Mouse (Mus musculus): ENCODE results near the gene Fam149a.
"Not testable (repeated sequence)": the region's sequence is repeated elsewhere in the genome, so short reads cannot be mapped to it uniquely, and the experiment has no call there.

Fam149a gene

GRCm38 (mm10) chr8:45332685-45333409, 49.2 kb downstream of the Fam149a start, which contains the start of gene Cyp4v3:
TSS of gene Cyp4v3 (minus strand) at chr8:45333216.
- peak; percentile 76 to 80 for DNase-seq (ENCODE audit: low spot score in 2 of 2)

GRCm38 (mm10) chr8:45330856-45331255, 51.2 kb downstream of the Fam149a start:
- DNase-seq (ENCODE audit: low spot score in 2 of 2), result no peak

- DNase-seq (ENCODE audit: low spot score in 2 of 2), result no peak
Measured at GRCm38 (mm10) chr8:45329206-45329980, 52.7 kb downstream of the Fam149a start.

- not testable (repeated sequence) for DNase-seq (ENCODE audit: low spot score in 2 of 2)
Measured at GRCm38 (mm10) chr8:45327076-45327475, 55.0 kb downstream of the Fam149a start.

GRCm38 (mm10) chr8:45324151-45324550, 57.9 kb downstream of the Fam149a start:
- no peak for DNase-seq (ENCODE audit: low spot score in 2 of 2)

DNA sequence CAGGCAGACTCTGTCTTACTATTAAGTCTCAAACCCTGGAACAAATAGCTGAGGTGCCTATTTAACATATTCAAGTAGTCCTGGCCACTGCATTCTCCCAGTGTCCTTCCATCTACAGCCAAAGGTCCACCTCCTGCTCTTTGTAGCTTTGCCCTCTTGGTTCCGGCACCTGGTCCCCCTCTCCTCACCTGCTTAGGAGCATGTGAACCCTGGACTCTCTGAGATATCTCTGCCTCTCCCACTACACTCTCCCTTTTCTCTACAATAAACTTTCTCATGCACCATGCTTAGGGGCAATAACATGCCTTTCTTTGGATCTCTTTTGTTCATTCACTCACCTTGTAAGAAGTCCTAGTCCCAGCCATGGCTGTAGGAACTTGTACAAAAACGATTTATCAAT, 60.7 kb downstream of the Fam149a start:
- no peak for DNase-seq (ENCODE audit: low spot score in 2 of 2)

DNA sequence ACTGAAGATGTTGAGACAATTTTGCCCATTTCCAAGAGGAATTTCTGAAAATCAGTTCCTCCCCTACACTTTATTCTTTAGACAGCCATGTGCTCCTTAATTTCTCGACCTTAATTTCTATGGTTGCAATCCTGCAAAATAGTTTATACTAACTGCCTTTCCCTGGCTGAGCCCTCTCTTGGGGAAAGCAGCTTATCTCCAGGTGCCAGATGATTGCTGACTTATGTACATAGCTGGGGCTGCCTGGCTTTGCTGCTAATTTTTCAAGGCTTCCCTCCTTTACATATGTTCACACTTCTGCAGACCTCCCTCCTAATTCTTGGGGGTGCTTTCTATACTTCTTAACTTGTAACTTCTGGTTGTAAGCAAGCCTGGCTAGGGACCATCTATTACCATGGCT, 61.2 kb downstream of the Fam149a start:
- DNase-seq (ENCODE audit: low spot score in 2 of 2), result no peak

- no peak for DNase-seq (ENCODE audit: low spot score in 2 of 2)
Measured at GRCm38 (mm10) chr8:45310967-45311366, 71.1 kb downstream of the Fam149a start.

DNA sequence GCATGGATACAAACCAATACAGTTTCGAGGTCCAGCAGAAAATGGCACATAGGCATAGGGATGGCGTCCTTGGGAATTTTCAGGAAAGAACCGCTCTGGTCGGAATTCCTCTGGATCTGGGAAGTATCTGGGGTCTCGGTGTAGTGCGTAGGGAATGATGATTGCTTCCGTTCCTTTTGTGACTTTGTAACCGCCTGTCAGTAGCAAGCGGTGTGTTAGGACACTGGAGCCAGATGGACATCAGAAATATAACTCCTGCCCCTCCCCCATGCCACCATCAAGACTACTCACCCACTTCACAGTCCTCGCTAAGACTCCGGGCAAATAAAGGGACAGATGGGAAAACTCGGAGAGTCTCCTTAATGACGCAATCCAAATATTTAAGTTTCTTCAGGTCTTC, 73.7 kb downstream of the Fam149a start, which contains the start of gene Gm45753:
Gm45753 (minus strand) TSS at position 101 of the 400 bp plus-strand sequence.
- DNase-seq (ENCODE audit: low spot score in 2 of 2), result no peak

GRCm38 (mm10) chr8:45305479-45305878, 76.6 kb downstream of the Fam149a start:
- no peak for DNase-seq (ENCODE audit: low spot score in 2 of 2)

DNA sequence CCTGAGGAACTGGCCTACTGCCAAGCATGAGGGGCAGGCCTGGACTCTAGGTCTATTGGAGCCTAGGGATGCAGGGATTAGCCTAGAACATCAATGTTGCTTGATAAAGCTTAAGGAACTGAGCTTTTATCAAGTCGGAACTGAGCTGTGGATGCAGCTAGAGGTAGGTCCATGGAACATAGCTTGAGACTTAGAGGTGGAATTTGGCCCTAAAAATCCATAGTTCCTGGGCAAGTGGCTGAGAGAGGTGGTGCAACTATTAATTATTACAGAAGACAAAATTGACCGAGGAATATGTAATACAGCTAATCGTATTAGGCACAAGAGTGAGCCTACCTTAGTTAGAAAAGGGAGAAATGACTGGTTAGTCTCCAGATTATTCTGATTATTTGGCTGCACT, 77.7 kb downstream of the Fam149a start:
- DNase-seq (ENCODE audit: low spot score in 2 of 2), result no peak

DNA sequence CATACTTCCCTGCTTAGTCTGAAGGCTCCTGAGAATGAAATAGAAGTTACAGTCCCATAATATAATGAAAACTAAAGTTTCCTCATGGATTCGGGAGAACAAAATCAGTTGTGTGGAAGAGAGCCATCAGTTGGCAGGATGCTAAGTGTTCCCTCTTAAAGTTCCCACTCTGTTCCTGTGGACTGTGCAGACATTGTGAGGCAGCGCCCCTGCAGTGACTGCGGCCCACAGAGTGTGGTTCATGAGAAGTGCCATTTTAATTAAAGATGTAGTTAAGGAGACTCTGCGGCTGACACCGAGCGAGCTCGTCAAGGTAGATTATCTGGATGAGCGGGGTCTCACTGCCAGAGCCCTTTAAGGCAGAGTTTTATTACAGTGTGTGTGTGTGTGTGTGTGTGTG, 79.7 kb downstream of the Fam149a start:
- DNase-seq (ENCODE audit: low spot score in 2 of 2), result no peak

GRCm38 (mm10) chr8:45295276-45295675, 86.8 kb downstream of the Fam149a start:
- no peak for DNase-seq (ENCODE audit: low spot score in 2 of 2)

DNA sequence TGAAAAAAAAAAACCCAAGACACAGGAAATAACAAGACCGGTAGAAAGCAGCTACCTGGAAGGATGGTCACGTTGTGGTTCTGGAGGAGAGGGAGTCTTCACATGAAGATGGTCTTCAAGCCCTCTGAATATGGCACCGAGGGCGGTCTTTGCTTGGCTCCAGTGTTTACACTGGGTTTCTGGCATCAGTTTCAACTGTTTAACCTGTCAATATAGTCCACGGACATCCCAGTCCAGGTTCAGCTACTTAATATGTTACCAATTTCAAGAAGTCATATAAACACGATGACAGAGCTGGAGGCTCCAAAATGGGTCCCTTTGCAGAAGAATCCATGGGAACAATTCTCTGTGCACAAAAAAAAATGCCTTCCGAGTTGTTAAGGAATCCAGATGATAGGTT, 87.4 kb downstream of the Fam149a start, which contains the start of gene Klkb1:
Klkb1 (minus strand) TSS at position 173 of the 400 bp plus-strand sequence.
- DNase-seq (ENCODE audit: low spot score in 2 of 2), result no peak

DNA sequence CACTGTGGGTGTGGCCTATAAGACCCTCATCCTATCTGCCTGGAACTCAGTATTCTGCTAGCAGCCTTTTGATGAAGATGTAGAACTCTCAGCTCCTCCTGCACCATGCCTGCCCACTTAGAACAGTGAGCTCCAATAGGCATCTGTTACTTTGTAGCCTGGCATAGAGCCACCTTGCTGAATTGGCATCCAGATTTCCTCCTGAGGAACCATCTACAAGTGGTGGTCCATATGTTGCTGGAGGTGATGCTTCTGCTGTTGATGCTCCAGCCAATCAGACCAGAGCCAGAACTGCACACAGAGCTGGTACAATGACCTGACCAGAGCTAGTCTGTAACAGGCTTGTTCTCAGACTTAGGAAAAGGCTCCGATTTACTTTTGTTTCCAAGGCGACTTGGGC, 90.3 kb downstream of the Fam149a start:
- no peak for DNase-seq (ENCODE audit: low spot score in 2 of 2)

Data from spleen, postnatal 36 days (tissue).